Mouse (Mus musculus) spleen, postnatal 36 days (tissue): Measurements from ENCODE around the gene Oog2.
"Not testable (repeated sequence)": the region's sequence is repeated elsewhere in the genome, so short reads cannot be mapped to it uniquely, and the experiment has no call there.

ENCODE experiments used
- DNase-seq, 2 experiments: peaks; one replicate each; pipeline ENCODE4 v3.0.0; 2022; ENCODE audit warnings: low spot score in 2 of 2, mixed read lengths in 1 of 2

Gene Oog2

GRCm38 (mm10) chr4:144190419-144190818 is at the start of gene Oog2:
TSS of gene Oog2 (plus strand) at chr4:144190719.
- DNase-seq = no peak

- no peak for DNase-seq
These were observed 28.0 kb upstream of the Oog2 start, which contains the start of gene Oog3 for GRCm38 (mm10) chr4:144162563-144162962. TSS of gene Oog3 (minus strand) at chr4:144162663.

GRCm38 (mm10) chr4:144213218-144213617 is 22.7 kb downstream of the Oog2 start, which contains the start of gene C87977:
TSS of gene C87977 (minus strand) at chr4:144213318.
- DNase-seq = not testable (repeated sequence)
